Mouse (Mus musculus): ENCODE measurements at regions not wholly inside any gene's neighbourhood (a gene's known extent, or its start where the extent isn't known, plus 50 kb on each side); places are given as distances from the start of the nearest gene placed in this dataset.
A peak's percentile ranks its signal among the peaks of the same experiment; 100 is the strongest.

DNA sequence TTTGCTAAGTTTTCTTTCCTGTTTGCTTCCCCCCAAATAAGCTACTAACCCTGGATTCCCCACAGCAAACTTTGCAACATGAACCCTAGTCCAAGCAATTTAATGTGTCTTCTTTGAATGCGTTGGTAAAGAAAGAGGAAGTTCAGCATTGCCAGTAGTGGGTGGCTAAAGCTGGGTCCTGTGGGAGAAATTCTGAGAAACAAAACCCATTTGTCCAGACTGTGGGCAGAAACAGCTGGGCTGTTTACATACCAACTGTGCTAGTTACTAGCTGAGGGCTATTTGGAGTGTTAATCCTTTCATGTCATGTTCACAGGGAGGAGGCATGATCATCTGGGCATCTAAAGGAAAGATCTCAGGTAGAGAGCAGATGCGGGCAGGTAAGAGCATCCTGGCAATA is 51.8 kb upstream of the 1190002N15Rik start:
- peak; percentile 68 to 83; a peak in 3 of 4 replicates for ATAC-seq (replicated peaks in 1 of 2; ENCODE audit: insufficient read depth in 1 of 2, low FRiP score in 2 of 2, low TSS enrichment in 1 of 2, low read depth in 1 of 2, poor library complexity in 2 of 2, severe bottlenecking in 2 of 2)

DNA sequence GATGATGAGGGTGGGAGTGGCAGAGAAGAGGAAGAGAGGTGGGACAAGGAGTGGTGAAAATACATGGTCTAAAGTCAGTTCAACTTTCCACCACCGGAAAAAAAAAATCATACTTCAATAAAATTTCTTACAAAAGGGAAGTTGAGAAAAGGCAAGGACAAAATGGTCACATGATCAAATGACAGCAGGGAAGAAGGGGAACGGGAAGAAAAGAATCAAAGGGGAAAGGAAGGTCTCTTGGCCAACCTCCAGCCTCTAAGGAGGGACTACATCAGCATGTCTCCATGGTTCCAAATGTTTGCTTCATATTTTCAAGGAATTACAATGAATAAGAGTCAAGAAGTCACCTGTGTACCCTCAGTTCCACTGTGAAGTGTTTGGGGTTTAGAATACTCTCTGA is 64.7 kb upstream of the Slc9a9 start:
- ATAC-seq (replicated peaks in 1 of 2; ENCODE audit: insufficient read depth in 1 of 2, low FRiP score in 2 of 2, low TSS enrichment in 1 of 2, low read depth in 1 of 2, poor library complexity in 2 of 2, severe bottlenecking in 2 of 2), result no peak

DNA sequence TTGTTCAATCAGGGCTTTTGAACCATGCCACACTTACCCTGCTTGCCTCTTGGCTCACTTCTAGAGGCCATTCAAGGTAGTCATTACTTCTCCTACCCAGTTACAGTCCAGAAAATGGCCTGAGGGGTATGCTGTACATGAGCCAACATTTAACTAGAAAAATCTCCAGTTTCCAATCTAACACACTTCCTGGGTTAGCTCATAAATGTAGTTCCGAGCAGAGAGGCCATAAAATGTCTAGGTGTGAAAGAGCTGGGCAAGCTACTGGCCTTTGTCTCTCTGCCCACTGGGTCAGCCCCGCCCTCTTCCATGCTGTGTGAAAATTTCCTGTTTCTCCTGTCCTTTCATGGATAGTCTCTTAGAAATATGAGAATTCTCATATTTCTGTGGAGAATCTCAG is 63.3 kb upstream of the Slc9a9 start:
- no peak for ATAC-seq (replicated peaks in 1 of 2; ENCODE audit: insufficient read depth in 1 of 2, low FRiP score in 2 of 2, low TSS enrichment in 1 of 2, low read depth in 1 of 2, poor library complexity in 2 of 2, severe bottlenecking in 2 of 2)

DNA sequence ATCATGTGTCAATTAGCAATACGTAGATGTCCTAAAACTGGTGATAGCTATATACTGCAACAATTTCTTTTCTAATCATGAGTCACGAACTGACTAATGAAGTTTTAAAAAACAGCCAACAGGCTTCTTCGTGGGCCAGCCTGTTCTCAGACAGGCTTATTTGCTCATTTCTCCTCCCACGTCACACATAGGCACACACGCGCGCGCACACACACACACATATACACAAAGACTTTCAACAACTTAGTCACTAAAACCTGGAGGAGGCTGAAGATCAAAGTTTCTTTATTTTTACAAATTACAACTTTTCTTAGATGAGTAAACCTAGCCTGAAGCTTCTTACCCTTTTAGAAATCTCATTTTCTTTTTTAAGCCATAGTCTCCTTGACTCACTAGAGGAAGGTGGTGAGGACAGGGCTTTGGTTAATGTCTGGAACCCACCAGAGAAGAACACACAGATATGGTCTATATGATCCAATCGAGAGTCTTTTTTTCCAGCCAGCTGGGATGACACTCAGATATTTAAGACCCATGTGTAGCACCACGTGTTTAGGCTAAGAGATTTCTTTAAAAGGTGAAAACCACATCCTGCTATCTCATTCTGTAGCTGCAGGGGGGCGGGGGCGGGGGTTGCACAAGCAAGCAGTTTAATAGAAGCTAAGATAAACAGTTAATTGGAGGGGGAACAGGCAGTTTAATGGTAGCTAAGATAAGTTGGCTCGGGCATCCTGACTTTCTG is 62.5 kb upstream of the Slc9a9 start:
- ATAC-seq (replicated peaks in 1 of 2; ENCODE audit: insufficient read depth in 1 of 2, low FRiP score in 2 of 2, low TSS enrichment in 1 of 2, low read depth in 1 of 2, poor library complexity in 2 of 2, severe bottlenecking in 2 of 2), result peak; percentile 14 to 49; a peak in 2 of 4 replicates

DNA sequence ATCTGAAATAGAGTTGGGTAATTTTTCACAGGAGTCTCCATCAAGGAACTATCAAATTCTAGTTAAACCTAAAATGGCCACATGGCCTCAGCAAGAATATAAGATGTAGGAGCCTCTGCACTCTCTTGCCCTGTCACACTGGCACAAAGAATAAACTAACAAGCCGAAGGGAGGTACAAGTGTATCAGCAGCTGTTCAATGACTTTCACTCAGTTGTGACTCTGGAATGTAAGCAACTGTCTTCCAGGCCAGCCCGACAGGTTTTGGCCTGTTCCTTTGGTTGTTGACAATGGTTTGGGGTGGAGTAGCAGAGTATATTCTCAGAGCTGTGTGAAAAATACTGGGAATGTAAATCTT is 62.0 kb upstream of the Slc9a9 start:
- ATAC-seq (replicated peaks in 1 of 2; ENCODE audit: insufficient read depth in 1 of 2, low FRiP score in 2 of 2, low TSS enrichment in 1 of 2, low read depth in 1 of 2, poor library complexity in 2 of 2, severe bottlenecking in 2 of 2), result peak in 1 of 2 experiments; percentile 27; a peak in 1 of 4 replicates

DNA sequence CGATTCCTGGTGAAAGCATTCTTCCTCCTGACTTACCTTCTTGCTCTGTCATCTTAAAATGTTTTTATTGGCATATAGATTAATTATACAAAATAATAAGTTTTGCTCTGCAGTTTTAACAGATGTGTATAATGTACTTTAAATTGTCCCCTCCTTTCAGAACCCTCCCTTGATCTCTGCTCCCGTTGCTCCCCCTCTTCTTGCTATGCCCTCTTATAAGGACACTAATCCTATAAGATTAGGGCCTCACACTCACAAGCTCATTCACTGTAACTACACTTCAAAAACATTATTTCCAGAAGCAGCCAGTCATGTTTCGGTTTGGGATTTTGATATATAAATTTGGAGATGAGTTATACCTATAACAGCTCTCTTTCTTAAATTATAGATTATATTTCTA is 59.6 kb upstream of the Slc9a9 start:
- no peak for ATAC-seq (replicated peaks in 1 of 2; ENCODE audit: insufficient read depth in 1 of 2, low FRiP score in 2 of 2, low TSS enrichment in 1 of 2, low read depth in 1 of 2, poor library complexity in 2 of 2, severe bottlenecking in 2 of 2)

DNA sequence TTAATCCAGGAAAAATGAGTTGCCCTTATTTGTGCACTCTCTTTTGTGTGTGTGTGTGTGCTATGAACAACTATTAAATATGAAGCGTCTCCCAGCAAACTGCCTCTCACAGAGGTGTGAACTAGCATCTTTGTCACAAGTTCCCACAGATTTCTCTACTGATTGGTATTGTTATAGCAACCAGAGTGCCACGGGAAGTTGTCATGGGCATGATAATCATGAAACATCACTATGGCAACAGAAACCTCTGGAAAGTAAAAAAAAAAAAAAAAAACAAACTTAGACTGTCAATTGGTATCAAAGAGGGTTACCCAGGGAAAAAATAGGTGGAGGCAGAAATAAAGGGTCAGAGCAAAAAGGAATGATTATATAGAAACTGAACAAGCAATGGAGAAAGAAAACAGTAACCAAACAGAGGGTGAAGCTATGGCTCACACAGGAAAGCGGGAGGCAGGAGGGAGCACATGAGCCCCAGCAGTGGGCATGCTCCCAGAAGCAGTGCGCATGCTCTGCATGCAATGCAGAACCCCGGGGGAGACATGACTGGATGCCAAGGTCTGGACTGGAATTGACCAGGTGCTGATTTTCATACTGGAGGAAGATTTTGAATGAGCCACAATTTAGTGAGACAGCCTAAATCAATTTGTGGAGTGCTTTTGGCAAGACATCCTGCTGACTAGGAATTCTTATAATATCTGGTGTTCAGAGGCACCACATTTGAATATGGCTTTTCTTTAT is 58.9 kb upstream of the Slc9a9 start:
- no peak for ATAC-seq (replicated peaks in 1 of 2; ENCODE audit: insufficient read depth in 1 of 2, low FRiP score in 2 of 2, low TSS enrichment in 1 of 2, low read depth in 1 of 2, poor library complexity in 2 of 2, severe bottlenecking in 2 of 2)

DNA sequence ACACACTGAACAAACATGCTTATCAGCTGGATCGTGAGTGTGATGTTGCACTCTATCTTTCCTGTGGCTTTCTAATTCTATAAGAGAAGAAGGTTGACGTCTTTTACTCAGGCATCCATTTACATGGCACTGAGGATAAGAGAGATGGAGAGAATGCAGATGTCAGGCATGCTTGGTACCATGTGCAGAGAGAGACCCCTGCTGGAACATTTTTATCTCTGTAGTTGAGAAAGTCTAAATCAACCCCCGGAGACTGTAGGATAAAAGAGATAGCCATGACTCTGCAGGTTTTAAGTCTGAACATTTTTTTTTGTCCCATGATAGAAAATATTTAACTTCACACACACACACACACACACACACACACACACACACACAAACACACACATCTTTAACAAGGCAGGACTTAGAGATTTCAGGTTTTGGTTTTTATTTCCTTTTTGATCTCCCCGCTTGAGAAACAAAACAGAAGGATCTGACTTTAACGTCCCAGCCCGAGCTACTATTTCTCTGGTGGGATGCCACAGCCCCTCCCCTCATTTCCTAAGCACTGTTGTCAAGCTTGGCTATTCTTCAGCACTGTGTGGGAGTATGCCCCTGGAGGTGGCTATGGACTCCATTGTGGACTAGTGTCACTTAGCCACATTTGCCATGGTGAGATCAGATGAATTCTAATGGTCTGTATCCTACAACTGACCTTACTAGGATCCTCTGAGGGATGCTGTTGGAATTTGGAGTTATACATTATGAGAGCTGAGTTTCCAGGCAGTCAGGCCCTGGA is 55.6 kb upstream of the Slc9a9 start:
- peak; percentile 86 to 95 for ATAC-seq (replicated peaks in 1 of 2; ENCODE audit: insufficient read depth in 1 of 2, low FRiP score in 2 of 2, low TSS enrichment in 1 of 2, low read depth in 1 of 2, poor library complexity in 2 of 2, severe bottlenecking in 2 of 2)

DNA sequence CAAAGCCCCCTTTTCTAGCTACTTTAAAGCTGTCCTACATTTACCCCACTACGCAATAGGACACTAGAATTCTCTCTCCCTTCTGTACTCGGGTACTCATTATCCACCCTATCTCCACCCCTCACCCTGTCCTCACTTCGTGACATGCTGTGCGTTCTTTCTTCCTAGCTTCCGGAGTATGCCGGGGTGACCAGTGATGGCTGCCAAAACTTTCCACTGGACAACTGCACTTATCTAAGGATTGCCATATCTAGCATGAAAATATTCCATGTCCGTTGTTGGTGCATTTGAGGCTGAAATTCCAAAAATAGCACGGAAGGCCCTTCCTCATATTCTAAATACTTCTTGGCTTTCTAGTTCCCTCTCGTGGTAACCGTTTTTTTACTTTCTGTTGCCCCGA is 54.5 kb upstream of the Slc9a9 start:
- ATAC-seq (replicated peaks in 1 of 2; ENCODE audit: insufficient read depth in 1 of 2, low FRiP score in 2 of 2, low TSS enrichment in 1 of 2, low read depth in 1 of 2, poor library complexity in 2 of 2, severe bottlenecking in 2 of 2), result no peak

DNA sequence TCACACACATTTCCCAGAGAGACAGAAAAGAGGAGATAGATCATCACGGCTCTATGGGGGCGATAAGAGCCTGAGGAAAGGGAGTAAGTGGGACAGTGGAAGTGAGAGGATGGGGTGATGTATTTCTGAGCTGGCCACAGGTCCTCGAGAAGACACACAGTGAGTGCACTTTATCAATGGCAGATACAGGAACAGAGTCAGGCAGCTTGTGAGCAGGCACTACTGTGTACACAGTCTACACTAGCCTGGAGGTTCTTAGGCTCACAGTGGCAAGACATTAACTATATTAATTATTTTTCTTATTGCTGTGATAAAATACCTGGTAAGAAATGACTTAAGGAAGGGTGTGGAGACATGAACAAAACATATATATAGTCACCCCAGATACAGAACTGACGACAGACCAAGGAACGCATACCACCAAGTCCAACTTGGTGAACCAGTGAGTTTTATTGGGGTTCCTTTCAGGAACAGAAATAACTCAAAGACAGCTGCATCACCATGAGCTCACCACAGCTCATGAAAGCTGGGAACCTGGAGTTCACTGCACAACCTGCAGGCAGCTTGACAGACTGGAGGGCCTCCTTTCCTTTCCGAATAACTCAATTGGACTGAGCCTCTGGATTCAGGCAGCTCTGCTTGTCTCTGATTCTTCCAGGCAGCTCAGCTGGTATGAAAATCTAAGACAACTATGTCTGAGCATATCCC is 51.5 kb upstream of the Slc9a9 start:
- ATAC-seq (replicated peaks in 1 of 2; ENCODE audit: insufficient read depth in 1 of 2, low FRiP score in 2 of 2, low TSS enrichment in 1 of 2, low read depth in 1 of 2, poor library complexity in 2 of 2, severe bottlenecking in 2 of 2), result no peak

All from hematopoietic stem cell, adult 5-6 weeks (primary cell).